Mouse (Mus musculus) cerebellum, postnatal 4 days (tissue): ENCODE data around the gene Rab4a.

Experiments
- DNase-seq, 2 experiments: peaks; one replicate each; pipeline ENCODE4 v3.0.0; 2022; ENCODE audit warnings: low spot score in 2 of 2, mixed read lengths in 1 of 2

Gene Rab4a

GRCm38 (mm10) chr8:123813173-123813891 is 7.5 kb downstream of the Rab4a start:
- DNase-seq, result no peak

GRCm38 (mm10) chr8:123813892-123814266 is 8.1 kb downstream of the Rab4a start:
- DNase-seq, result no peak

DNA sequence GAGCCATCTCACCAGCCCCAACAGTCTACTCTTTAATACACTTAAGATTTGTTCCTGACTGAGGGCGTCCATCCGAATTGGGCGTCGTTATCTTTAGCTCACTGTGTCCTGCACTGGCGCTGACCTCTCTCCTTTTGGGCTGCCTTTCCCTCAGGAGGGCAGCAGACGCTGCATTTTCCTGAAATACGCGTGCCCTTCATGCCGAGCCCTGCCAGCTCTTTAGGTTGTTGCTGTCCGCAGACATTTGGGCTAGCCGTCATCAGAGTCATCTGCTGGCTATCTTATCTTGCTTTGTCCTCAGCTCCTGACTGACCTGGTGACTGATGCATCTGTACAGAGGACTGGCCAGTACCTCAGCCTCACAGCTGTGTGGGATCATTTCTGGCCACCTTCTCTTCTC is 9.5 kb downstream of the Rab4a start:
- DNase-seq, result no peak

- no peak for DNase-seq
Observed at GRCm38 (mm10) chr8:123816939-123817338, 11.2 kb downstream of the Rab4a start.

- no peak for DNase-seq
Observed at GRCm38 (mm10) chr8:123817747-123818146, 12.0 kb downstream of the Rab4a start.

DNA sequence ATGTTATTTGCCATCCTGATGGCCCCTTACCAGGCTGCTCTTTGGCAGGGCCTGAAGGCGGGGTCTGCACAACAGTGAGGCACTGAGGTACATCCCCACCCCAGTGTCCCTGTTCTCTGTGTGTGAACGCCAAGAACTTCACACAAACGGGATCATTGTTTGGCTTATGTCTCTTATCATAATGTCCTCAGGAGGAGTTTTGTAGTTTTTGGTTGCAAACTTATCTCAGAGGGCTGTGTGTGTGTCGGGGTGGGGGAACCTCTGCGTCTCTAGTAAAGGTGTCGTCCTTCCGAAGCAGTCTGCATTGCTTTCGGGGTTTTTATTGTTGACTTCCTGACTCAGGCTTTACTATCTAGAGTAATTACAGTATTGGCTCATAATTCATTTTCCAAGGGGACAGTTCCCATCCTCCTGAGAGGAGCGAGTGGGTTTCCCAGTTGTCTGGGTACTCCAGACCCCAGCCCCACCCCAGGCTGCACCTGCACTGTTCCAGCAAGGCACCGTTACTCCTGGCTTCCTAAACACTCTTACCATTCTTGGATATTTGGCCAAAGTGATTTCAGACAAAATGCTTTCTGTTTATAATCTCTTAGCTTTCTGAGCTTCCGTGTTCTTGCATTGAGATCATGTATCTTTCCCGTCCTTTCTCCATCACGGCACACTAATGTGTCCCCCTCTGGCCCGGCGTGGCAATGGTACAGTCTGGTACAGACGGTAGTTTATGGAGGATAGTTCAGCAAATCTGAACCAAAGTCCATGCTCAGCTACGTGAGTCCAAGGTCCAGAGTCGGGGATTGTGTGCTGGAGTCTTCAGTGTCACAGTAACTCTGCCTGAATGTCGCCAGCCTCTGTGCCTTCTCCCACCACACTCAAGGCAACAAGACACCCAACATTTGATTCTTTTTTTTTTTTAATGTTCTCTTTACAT is 14.2 kb downstream of the Rab4a start:
- no peak for DNase-seq

GRCm38 (mm10) chr8:123820780-123821179 is 15.0 kb downstream of the Rab4a start:
- DNase-seq, result no peak

- no peak for DNase-seq
Observed at GRCm38 (mm10) chr8:123823111-123823510, 17.3 kb downstream of the Rab4a start.

DNA sequence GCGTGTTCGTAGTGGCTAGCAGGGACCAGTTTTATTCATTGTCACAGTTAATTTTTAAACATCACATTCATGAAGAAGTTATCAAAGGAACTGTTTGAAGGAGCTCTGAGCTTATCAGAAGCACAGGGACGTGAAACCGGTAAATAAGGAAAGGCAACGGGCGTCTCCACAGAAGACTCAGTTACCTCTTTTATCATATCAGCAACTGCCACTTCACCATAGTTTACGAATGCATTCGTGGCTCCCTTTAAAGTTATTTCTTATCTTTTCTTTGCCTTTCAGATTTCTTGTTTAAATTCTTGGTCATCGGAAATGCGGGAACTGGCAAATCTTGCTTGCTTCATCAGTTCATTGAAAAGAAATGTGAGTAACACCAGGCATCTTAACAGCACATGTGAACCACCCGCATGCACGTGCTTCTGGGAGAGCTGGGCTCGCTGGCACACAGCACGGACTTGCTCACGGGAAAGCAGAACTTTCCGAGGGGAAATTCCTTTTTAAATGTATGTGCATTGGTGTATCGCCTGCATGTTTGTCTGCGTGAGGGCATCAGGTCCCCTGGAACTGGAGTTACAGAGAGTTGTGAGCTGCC is 17.8 kb downstream of the Rab4a start:
- DNase-seq, result no peak

GRCm38 (mm10) chr8:123826001-123826400 is 20.2 kb downstream of the Rab4a start:
- DNase-seq, result no peak

DNA sequence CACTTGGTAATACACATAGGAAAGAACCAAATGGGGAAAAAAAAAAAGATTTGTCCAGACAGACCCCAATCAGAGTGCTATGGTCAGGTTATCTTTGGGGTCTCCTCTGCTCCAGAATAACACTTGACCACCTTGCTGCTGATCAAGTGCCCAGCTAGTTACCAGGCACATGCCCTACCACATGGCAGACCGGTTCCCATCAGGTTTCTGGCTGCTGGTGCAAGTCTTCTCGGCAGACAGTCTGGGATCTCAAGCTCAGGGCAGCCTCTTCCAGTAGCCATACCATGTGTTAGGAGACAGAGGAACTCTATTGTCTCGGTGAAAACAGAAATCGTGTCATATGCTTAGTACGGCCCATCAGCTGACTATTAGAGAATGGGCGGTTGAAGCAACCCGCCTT is 21.0 kb downstream of the Rab4a start:
- DNase-seq, result no peak

GRCm38 (mm10) chr8:123827523-123827922 is 21.7 kb downstream of the Rab4a start:
- no peak for DNase-seq

DNA sequence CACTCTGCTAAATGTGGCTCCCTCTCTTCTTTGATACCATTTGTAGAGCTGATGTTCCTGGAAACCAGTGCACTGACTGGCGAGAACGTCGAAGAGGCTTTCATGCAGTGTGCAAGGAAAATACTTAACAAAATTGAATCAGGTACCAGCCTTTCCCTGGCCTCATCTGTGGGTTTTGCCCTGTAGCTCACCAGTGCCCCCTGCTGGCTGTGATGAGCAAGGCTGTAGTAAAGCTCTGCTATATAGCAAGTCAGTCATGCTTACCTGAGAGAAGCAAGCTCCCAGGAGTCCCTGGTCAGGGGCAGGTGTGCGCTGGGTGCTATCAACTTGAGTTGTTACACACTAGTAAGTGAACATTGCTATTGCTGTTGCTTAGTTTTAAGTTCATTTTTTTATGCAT is 27.0 kb downstream of the Rab4a start:
- DNase-seq, result no peak

DNA sequence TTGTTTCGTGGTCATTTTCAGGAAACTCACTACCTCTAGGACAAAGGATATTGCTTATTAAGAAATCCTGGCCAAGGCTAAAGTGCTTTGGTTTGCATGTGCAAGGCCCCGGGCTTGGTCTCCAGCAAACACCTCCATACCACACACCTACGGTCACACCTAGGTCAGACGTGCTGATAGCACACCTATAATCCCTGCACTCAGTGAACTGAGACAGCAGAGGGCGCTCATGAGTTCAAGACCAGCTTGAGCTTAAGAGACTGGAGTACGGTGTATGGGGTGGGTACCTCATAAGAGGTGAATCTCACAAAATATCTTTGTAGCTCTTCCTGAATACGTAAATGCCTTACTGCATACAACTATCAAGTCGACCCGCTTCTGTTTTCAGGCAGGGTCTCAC is 29.7 kb downstream of the Rab4a start:
- DNase-seq, result peak; percentile 43 to 55

DNA sequence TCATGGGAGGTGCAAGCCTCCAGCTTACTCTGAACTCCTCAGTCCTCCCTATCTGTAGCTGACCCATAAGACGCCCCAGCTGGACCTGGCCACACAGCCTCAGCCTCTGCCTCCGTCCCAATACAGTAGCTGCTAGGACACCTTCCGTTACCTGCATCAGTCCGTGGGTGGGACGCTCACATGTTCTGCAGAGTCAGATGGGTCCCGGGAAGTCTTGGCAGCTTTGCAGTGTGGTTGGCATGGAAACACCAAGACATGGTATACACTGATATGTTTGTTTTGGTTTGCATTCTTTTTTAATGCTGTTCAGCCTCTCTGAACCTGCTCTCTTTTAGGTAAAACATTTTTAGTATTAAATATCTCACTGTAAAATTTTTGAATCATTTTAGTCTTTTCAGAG is 30.6 kb downstream of the Rab4a start:
- DNase-seq, result no peak

- DNase-seq, result no peak
Observed at GRCm38 (mm10) chr8:123838496-123838895, 32.7 kb downstream of the Rab4a start.

- DNase-seq, result no peak
Observed at GRCm38 (mm10) chr8:123840578-123841345, 35.0 kb downstream of the Rab4a start.

DNA sequence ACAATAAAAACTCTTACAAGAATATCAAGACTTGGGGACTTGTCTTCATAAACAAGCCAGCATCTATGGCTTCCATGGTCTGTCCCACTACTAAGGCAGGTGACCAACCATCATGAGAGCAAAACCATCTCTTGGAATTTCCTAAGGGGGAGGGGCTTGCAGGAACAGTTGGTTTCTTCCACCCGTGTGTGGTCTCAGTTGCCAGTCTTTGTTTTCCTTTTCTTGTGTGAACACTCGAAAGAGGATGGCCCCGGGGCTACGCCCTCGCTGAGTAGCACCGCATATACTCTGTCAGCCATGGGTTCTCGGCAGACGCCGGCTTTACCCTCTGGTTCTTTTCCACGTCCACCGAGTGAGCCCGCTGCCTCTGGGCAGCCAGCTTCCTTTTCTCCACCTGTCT is 36.3 kb downstream of the Rab4a start:
- no peak for DNase-seq

DNA sequence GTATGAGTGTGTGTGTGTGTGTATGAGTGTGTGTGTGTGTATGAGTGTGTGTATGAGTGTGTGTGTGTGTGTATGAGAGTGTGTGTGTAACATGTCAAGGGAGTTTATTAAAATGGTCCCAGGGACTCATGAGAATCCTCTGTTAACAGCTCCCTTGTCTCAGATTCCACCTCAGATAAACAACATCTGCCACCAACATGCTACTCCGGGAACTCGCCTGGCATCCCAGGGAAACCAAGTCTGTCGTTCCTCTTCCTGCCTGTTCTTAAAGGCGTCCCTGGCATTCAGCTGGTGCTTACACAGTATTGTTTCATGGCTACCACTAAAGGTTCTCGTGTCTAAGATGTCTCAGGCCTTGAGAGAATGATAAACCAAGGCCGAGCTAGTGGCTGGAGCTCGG is 38.6 kb downstream of the Rab4a start:
- no peak for DNase-seq

GRCm38 (mm10) chr8:123845114-123845513 is 39.3 kb downstream of the Rab4a start:
- no peak for DNase-seq

GRCm38 (mm10) chr8:123845991-123846390 is 40.2 kb downstream of the Rab4a start:
- no peak for DNase-seq

GRCm38 (mm10) chr8:123846509-123846908 is 40.7 kb downstream of the Rab4a start:
- DNase-seq, result no peak
